Mouse (Mus musculus): ENCODE results near the gene Map10.

Map10 gene

GRCm38 (mm10) chr8:125669700-125670195 is at the start of gene Map10:
Gene Map10 (plus strand): TSS chr8:125669818.
- DNase-seq (ENCODE audit: low read depth): no peak

- DNase-seq (ENCODE audit: low read depth): no peak
Measured at GRCm38 (mm10) chr8:125620301-125620700, 49.3 kb upstream of the Map10 start.

- no peak for DNase-seq (ENCODE audit: low read depth)
Measured at GRCm38 (mm10) chr8:125624287-125624686, 45.3 kb upstream of the Map10 start.

- DNase-seq (ENCODE audit: low read depth): no peak
Measured at GRCm38 (mm10) chr8:125626381-125626780, 43.2 kb upstream of the Map10 start.

DNA sequence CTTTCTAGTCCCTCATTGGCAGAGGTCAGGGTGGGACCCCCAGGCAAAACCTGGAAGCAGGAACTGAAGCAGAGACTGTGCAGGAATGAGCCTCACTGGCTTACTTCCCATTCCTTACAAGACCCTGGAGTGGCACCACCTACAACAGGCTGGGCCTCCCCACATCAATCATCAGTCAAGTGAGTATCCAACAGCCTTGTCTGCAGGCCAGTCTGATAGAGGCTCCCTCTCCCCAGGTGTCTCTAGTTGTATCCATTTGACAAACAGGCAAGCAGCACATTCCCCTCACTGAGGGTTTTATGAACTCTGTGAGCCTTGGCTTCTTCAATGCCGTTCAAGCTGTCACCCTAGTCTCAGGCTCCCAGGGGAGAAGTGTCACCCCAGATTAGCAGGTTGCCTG is 40.8 kb upstream of the Map10 start:
- DNase-seq (ENCODE audit: low read depth): no peak

DNA sequence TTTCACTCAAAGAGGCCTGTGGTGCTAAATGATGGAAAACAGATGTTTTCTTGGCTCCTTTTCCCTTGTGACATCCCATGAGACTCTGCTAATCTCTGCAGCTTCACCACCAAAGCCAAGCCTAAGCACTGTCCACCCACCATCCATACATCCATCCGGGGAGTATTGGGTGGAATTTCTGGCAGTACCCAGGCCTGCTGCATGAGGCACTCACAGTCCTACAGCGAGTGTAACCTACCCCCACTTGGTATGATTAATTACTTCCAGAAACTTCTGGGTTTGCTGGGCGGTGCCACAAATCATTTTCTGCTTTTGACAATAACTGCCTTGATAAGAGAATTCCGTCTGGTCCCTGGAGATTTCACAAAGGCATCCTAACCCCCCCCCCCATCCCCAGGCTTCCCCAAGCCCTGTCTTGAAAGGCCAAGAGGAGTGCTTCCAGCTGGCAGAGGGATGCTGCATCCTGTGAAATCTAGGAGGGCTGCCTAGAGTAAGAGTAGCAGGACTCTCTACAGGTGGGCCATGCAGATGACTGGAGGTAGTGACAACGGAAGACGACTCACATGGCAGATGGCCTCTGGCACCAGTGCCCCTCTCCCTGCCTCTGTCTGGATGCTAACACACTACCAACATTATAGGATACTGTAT is 31.1 kb upstream of the Map10 start:
- no peak for DNase-seq (ENCODE audit: low read depth)

- no peak for DNase-seq (ENCODE audit: low read depth)
Measured at GRCm38 (mm10) chr8:125639631-125640030, 30.0 kb upstream of the Map10 start.

- no peak for DNase-seq (ENCODE audit: low read depth)
Measured at GRCm38 (mm10) chr8:125640766-125641165, 28.9 kb upstream of the Map10 start.

DNA sequence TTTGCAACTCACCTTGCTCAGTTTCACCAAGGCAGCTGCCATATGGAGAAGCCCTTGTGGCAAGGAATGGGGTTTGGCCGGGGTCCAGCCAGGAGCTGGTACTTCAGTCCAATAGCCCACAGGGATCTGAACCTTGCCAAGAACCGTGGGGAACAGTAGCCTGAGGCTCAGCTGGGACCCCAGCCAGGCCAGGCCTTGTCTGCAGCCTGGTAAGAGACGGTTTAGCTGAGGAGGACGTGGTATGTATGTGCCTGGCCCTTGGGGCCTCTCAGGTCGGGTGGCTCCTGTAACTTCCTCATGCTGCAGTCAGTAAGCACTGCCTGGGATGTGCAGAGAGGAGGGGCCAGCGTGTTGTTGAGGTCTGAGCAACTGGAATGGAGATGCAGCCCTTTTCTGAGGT is 27.8 kb upstream of the Map10 start:
- DNase-seq (ENCODE audit: low read depth): no peak

DNA sequence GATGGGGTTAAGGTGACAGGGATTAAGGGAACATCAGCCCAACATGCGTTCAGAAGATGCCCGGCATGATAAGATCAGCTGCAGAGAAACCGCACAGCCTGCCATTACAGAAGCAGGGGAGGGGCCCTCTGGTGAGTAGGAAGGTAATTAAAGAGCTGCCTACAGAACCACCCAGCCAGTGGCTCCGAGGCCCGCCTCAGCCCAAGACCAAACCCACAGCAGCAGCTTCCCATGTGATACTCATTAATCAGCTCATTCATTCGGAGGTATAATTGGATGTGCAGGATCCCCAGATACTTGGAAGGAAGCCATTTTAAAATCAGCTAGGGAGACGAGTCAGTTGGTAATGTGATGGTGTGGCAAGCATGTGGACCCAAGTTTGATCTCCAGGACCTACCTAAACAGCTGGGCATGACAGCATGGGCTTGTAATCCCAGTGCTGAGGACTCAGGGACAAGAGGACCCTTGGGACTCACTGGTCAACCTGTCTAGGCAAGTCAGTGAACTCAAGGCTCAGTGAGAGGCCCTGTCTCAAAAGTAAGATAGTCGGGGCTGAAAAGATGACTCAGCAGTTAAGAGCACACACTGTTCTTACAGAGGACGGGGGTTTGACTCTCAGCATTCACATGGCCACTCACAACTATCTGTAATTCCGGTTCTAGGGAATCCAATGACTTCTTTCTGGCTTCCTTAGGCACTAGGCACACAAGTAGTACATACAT is 23.7 kb upstream of the Map10 start:
- no peak for DNase-seq (ENCODE audit: low read depth)

DNA sequence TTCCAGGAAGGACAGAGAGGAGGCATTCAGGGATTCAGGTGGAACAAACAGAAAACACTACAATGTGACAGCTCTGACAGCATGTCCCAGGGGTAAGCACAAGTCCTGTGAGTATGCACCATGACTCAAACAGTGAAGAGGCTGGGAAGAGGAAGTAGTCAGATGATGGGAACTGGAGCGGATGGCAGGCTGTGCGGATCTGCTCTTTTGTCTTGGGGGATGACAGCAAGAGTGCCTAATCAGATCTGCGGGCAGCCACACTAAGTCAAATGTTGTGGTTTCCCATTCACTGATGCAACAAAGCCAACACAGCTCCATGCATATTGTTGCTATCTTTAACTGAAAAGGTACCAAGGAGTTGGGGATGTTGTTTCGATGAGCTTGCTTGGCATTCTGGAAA is 20.2 kb upstream of the Map10 start:
- DNase-seq (ENCODE audit: low read depth): peak; percentile 4

DNA sequence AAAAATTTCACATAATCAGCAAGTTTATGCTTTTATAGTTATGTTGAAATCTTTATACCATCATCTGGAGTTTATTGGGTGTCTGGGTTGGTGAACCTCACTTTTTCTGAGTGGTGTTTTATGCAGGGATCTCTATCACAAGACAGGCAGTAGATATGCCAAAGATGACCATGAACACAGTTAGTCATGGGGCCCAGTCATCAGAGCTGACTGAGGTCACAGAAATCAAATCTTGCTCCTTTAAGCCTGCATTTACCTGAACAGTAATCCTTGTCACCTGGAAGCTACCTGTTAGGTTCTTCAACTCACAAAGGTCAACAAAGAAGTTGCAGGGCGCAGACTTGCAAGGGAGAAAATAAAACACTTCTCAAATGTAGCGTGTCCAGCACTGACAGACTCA is 14.8 kb upstream of the Map10 start:
- DNase-seq (ENCODE audit: low read depth): no peak

GRCm38 (mm10) chr8:125658508-125658907 is 11.1 kb upstream of the Map10 start:
- DNase-seq (ENCODE audit: low read depth): no peak

DNA sequence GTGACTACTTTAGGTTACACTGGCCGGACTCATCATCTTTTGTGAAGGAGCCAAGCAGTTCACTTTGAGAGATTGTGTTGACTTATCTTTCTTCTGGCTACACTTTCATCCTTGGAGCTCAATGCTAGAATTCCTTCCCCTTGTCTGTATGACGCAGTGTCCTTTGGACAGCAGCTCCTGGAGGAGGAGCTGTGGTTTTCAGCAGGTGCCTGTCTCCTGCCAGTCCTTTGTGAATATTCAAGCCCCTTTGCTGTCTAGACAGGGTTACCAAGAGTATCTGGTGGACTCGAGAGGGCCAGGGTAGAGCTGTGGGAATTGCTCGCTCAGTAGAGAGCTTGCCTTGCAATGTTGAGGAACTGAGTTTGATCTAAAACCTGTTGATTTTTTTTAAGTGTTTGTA is 10.7 kb upstream of the Map10 start:
- DNase-seq (ENCODE audit: low read depth): no peak

DNA sequence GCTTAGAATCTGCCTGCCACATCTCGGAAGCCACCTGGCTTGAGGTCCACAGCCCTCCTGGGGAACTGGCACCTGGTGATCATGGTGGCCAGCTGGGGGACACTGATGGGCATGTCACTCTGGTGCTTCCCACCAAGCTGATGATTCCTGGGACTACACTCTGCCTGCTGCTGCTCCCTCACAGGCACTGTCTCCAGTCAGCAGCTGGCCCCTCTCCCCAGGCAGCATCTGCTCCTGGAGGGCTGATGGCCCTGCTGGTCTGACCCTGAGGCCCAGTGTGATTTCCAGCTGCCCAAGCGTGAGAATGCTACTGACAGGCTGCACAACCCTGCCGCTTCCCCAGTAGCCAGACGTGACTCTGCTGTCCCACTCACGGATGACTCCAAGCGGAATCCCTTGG is 9.2 kb upstream of the Map10 start:
- DNase-seq (ENCODE audit: low read depth): no peak

DNA sequence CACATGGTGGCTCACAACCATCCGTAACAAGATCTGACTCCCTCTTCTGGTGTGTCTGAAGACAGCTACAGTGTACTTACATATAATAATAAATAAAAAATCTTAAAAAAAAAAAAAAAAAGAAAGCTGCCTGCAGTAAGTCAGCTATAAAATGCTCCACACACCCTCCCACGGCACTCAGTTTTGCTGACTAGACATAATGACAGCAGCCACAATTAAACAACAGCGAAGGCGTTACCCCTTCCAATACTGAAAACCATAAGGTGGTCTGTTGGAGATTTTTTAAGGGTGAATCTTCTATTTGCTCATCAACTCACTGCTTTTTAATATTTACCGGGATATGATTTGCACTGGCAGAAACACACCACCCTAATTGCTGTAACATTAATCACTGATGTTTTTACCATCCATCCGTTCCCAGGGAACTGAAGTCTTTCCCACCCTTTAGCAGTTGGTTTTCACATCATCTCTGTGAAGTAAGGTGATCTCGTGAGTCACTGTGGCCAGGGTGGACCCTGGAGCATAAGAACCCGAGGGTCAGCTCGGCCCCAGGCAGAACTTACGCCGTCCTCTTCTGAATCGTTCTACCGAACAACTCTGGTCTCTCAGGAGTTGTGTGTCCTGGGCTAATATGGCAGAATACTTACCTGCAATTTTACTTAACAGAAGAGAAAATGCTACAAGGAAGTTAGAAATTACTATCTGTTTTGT is 7.5 kb upstream of the Map10 start:
- no peak for DNase-seq (ENCODE audit: low read depth)

DNA sequence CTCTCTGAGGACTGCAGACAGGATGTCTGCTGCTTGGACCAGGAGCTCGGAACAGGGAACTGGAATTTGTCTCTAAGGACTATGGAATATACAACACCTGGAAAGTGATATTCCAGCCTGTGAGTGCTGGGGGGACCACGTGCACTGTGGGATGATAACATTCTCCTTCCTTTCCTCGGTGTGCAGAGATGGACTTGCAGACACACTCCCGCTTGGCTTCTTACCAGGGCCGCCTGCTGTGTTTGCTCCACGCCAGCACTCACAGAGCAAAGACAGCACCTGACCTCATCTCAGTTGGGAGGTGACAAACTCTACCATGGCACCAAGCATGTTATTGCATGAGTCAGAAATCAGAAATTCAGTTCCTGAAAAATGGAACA is 7.0 kb upstream of the Map10 start:
- DNase-seq (ENCODE audit: low read depth): no peak

GRCm38 (mm10) chr8:125665183-125665875 is 4.3 kb upstream of the Map10 start:
- DNase-seq (ENCODE audit: low read depth): no peak

- no peak for DNase-seq (ENCODE audit: low read depth)
Measured at GRCm38 (mm10) chr8:125665876-125666186, 3.8 kb upstream of the Map10 start.

GRCm38 (mm10) chr8:125666201-125666600 is 3.4 kb upstream of the Map10 start:
- no peak for DNase-seq (ENCODE audit: low read depth)

DNA sequence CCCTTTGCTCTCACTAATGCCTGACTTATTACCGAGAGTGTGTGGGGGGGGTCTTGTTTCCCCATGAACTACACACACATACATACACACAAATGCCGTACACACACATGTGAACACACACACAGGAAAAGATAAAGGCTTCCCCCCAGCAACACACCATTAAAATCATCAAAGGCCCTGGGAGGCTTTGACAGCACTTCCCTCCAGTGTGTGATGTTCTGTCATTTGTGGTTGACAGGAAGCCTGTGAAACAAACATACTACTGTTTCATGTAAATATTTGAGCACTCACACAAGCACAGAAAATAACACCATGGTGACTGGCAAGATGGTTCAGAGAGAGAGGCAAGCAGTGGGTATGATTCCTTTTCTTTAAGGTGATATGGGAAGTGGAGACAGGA is 2.4 kb upstream of the Map10 start:
- no peak for DNase-seq (ENCODE audit: low read depth)

- DNase-seq (ENCODE audit: low read depth): no peak
Measured at GRCm38 (mm10) chr8:125669159-125669699, 389 bp upstream of the Map10 start.
